Mouse (Mus musculus): ENCODE results near the gene Crlf3.

DNA sequence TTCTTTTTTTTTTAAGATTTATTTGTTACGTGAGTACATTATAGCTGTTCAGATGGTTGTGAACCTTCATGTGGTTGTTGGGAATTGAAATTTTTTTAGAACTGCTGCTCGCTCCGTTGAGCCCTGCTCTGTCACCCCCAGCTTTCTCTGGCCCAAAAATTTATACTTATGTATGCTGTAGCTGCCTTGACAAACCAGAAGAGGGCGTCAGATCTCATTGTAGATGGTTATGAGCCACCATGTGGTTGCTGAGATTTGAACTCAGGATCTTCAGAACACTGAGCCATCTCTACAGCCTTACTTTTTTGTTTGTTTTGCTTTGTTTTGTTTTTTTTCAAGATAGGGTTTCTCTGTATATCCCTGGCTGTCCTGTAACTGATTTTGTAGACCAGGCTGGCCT is 59.5 kb downstream of the Crlf3 start:
- TF ChIP-seq CTCF (IDR thresholded peaks at IDR 0.05; ENCODE audit: low read depth, low read length) (no peak), TAL1 (conservative IDR thresholded peaks at IDR 0.05; ENCODE audit: low read depth, low read length) (no peak), GATA1 (IDR thresholded peaks at IDR 0.05; ENCODE audit: borderline replicate concordance, low read length) (no peak)

Measured in G1E (cell line).